Mouse (Mus musculus) urinary bladder, postnatal 25 days (tissue): ENCODE measurements at regions not wholly inside any gene's neighbourhood (a gene's known extent, or its start where the extent isn't known, plus 50 kb on each side); places are given as distances from the start of the nearest gene placed in this dataset.

Experiments used
- DNase-seq: peaks from one replicate; pipeline ENCODE4 v3.0.0; 2022; ENCODE audit warnings: low spot score

DNA sequence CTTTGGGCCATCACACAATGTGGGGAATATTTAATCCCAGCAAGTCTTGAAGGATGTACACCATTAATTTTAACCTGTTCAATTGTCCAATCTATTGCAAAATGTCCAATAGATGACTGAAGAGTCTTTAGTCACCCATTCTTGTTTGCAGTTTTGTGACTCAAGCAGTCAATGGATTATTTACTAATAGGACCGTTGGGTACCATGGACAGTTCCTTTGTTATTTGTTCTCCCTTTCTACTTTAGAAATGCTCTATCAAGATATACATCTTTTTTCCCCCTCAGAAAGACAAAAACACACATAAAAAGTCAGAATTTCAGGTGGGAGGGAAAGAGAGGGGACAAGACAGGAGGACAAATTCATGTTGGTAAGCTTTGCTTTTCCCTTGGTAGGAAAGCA lies 598.3 kb downstream of the Gm9195 start:
- DNase-seq: no peak

DNA sequence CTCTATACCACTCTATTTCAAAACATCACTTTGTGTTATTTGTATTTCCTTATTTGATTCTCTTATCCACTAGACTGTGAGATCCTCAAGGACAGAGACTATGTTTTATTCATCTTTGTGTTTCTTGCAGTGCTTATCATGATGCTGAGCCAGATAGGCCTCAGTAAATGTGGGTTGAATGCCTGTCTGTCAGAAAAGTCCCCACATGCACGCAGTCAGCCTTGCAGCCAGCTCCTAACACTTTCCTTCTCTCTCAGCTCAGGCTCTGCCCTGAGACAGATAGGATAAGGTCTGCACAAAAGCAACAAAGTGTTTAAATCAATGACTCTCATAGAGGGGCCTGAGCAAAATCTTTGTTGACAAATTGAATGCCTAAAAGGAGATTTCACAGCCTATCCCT lies 600.0 kb downstream of the Gm9195 start:
- no peak for DNase-seq

DNA sequence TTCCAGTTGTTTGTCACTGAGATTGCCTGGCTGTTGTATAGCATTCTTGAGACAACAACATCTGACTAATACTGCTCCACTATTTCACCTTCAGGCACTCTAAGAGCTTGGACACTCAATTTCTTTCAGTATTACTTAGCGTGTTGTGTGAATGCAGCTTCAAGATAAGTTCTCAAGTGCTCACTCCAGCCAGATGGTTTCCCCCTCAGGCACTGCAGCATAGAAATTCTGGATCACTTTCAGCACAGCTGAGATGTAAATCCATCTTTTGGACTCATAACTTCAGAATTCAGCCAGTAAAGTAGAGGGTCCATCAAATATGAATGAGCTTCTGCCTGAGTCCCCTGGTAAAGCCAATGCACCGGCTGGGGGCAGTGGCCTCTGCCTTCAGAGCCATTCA lies 608.8 kb downstream of the Gm9195 start:
- DNase-seq: no peak

DNA sequence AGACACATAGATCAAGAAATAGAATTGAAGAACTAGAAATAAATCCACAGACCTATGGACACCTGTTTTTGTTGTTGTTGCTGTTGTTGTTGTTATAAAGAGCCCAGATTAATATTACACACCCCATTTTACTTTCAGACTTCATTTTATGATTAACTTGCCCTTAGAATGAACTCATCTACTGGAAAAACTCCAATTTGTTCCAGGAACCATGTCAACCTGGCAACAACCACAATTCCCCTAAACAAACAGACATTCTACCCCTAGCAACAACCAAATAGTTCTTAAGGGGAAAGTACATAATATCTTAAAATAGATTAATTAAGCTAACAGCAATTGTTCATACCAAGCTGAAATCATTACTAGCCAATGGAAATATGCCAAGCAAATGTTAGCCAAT lies 646.1 kb downstream of the Gm9195 start:
- no peak for DNase-seq

GRCm38 (mm10) chr14:71808863-71809487 lies 682.7 kb downstream of the Gm9195 start:
- no peak for DNase-seq

DNA sequence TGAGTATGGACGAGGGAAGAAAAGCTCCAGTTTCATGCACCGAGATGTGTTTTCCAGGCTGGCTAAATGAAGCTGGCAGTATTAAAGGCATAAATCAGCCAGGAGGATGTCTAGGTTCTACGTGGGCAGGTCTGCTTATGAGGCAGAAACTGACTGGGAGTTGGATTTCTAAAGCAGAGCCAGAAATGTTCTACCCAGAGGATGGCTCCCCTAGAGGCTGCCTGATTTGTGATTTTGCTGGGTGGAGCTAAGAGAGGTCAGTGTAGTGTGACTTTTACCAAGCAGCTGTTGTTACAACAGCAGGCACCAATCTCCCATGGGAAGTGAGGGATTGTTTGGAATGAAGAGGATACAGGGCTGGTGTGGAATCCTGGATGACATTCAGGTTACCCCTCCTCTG lies 686.0 kb downstream of the Gm9195 start:
- DNase-seq: no peak

DNA sequence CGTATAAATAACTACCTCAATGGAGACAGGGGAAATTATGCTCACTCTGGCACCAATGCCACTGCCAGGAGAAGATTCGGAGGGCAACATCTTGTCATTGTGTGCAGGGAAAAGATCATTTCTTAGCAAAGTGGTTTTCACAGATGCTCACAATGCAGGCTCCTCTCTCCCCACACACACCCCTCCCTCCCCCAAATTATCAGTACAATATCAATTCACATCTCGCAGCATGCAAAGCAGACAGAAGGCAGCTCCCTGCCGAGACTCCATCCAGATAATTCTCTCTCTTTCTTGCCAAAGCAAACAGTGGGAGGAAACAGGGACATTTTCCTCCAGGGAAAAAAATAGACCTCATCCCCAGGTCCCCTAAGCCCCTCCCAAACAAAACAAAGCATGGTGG lies 691.8 kb downstream of the Gm9195 start:
- no peak for DNase-seq

DNA sequence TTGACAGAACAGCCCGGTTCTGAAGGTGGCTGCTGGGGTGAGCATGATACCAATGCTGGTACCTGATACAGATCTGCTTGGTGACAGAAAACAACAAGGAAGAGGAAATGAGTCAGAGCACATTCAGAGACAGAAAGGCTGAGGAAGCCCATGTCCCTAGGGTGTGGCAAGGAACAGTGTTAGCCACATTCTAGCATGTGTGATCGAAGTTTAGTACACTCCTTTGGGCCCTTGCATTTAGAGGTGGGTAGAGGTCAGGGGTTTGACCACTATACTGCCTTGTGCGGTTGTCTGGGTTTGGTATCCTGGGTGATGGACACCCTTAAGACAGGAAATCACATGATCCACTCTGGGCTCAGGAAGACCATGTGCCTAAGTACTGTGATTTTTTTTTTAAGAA lies 695.9 kb downstream of the Gm9195 start:
- DNase-seq: no peak

- DNase-seq: no peak
Observed at GRCm38 (mm10) chr14:71776990-71777525, 714.6 kb downstream of the Gm9195 start.

DNA sequence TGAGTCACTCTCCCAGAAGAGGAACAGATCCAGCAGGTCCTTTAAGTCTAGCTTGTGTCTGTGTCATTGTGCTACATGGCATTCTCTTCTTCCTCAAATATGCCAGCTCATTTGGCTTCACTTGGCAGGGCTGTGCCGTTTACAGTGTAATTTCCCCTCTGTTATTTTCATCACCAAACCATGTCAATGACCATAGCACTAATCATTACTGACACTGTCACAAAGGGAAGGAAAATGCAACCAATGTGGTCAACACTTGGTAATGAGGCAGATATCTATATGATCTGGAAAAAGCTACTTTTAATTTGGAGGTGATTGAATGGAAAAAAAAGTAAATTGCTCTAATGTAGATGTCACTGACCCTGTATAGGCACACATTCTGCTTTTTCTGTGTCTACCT lies 724.8 kb downstream of the Gm9195 start:
- no peak for DNase-seq

GRCm38 (mm10) chr14:71728542-71728941 lies 763.1 kb downstream of the Gm9195 start:
- DNase-seq: no peak

GRCm38 (mm10) chr14:71723526-71723925 lies 768.1 kb downstream of the Gm9195 start:
- DNase-seq: no peak

- no peak for DNase-seq
Observed at GRCm38 (mm10) chr14:71709528-71710289, 781.9 kb downstream of the Gm9195 start.

DNA sequence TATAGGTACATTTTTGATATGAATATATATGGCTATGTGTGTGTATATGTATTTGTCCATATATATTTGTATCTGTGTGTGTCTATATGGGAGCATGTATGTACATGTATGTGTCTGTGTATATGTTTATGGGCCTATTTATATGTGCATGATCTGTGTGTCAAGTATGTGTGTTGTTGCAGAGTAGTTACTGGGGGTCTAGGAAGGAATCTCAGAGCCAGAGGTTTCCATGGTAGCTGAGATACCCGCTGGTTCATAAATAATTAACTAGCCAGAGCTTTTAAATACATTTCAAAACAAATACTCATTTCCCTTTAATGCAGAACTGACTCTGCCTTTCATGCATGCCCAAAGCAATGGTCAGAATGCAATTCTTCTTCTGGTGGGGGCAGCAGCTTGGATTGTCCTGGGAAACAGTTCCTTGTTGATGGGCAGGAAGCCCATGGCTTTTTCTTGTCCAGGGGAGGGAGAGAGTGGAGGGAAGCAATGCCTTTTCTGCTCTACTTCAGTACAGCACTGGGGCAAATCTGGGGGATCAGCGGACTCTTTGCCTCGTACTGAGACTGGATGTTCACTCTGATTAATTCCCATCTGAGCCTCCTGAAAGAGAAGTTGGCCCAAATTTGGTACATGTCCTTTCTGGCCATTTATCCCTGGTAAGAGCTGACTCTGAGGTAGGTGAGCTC lies 798.7 kb downstream of the Gm9195 start:
- no peak for DNase-seq

DNA sequence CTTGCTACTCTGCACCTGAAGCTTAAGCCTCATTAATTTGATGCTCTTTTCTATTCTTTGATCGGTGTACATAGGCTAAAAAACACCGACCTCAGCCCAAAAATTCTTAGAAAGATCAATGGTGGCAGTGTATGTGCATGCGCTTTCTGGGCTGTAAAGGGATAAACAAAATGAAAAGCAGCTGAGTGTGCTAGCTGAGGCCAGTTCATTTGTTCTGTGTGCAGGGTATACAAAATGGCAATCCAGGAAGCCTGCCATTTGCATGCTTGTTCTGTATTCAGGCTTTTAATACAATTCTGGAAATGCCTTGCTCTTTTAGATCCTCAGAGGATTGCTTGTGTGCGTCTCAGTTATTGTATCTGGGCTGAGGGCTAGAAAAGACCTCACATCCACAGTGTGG lies 817.1 kb downstream of the Gm9195 start:
- DNase-seq: no peak

- no peak for DNase-seq
Observed at GRCm38 (mm10) chr14:71673837-71674236, 817.8 kb downstream of the Gm9195 start.

DNA sequence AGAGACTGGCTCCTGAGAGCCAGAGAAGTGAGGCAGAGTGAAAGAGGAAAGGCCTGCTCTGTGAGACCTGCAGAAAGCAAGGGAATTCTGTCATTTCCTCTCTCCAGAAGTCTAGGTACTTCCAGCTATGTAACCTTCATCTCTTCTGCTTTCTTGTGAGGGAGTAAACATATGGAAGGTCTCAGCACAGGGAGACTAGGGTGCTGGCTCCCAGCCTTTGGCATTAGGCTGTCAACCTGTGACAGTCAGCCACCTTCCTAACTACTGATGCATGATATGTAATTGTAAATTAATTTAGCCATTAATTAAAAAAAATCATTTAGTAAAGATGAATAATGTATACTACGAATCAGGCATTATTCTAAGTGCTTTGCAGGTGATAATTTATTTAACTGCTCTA lies 819.2 kb downstream of the Gm9195 start:
- DNase-seq: no peak

- no peak for DNase-seq
Observed at GRCm38 (mm10) chr14:71671994-71672393, 819.6 kb downstream of the Gm9195 start.

DNA sequence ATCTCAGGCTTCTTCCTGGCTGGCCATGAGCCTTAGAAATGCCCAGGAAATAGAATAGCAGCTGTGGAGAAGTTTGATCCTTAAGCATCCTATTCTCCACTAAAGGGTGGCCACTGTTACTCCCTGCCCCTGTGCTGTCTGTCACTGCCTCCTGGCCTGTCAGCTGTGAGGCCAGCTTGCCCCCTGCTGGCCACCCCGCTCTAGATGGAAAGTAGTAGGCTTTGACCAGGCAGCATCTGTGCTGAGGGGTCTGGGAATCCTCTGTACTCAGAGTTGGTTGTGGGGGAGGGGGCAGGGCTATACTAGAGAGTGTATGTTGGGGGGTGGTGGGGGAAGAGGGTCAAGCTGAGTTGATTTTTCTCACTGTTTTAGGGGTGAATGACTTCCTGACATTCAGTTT lies 821.2 kb downstream of the Gm9195 start:
- peak; percentile 26 for DNase-seq

GRCm38 (mm10) chr14:71666656-71667055 lies 825.0 kb downstream of the Gm9195 start:
- no peak for DNase-seq

DNA sequence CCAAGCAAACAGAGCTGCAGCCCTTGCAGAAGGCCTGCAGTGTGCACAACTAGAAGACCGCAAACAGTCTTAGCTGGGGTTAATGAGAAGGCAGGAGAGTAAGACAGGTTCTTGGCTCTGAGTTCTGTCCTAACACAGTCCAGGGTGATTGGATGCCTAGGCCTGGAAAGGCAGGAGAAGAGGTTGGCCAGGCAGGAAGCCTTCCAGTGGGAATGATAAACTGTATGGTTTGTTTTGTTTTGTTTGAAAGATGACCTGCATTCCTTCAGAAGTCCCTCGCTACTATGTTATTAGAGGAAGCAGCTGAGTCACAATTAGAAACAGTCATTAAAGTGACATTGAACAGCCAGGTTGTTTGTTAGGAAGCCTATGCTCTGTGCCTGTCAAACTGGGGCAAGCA lies 831.5 kb downstream of the Gm9195 start:
- DNase-seq: no peak

DNA sequence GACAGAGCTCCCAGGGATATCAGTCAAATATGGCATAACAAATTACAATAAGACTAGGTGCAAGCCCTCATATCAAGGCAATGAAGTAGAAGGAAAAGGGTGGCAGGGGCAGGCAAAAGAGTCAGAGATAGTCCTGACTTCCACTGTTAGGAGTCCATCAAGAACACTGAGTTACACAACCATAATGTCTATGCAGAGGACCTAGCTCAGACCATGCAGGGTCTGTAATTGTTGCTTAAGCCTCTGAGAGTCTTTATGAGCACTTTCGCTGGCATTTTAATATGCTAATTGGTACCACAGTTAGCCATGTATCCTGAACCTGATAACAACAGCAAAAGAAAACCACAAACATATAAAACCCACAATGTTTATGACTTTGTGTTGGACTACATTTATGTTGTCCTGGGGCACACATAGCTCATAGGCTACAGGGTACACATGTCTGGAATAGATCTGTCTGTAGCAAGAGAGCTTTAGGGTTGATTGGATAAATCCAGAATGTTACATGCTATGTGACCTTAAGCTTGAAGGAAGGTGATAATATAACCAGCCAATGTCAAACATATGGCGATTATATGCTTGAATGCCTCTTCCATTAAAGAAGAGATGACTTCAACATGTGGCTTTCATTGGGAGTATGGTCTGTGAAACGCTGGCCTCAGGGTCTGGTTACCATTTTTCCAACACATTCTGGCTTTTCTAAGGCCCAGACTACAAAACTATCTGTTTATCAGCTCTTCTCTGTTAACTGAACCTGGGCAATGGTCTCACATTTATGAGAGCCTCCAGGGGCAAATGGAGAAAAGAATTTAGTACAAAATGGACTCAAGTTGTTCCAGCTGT lies 836.6 kb downstream of the Gm9195 start:
- DNase-seq: no peak
